Mouse (Mus musculus): ENCODE results near the gene Gm826. TPM values are rescaled to one million over a fixed set of nuclear protein-coding genes. Genes with fewer than 3 reads are reported as not detected.

The Gm826 gene
- polyA plus RNA-seq, 1 experiment from 2014 or later = not detected

Other genes with a start within 250 kb of the Gm826 start
- gene Mafb, start 32.9 kb upstream of the Gm826 start, polyA plus RNA-seq (2015; fragmentation: Nextera tagmentation; extraction: Ambion mirVana) = 7.8 and 8.5 TPM in 2 replicates